Mouse (Mus musculus) brain, adult 2 months (tissue): ENCODE data around the gene E030025P04Rik.

ENCODE experiments used
- DNase-seq: peaks from one replicate; pipeline ENCODE4 v3.0.0; 2011; ENCODE audit warnings: low read depth, low spot score

Gene E030025P04Rik

GRCm38 (mm10) chr11:109102646-109103045 lies 41.5 kb downstream of the E030025P04Rik start:
- DNase-seq, result no peak

GRCm38 (mm10) chr11:109100266-109100665 lies 43.9 kb downstream of the E030025P04Rik start:
- peak; percentile 15 for DNase-seq

GRCm38 (mm10) chr11:109091821-109092220 lies 52.3 kb downstream of the E030025P04Rik start:
- peak; percentile 81 for DNase-seq
